Mouse (Mus musculus): ENCODE results near the gene Chpf2.
A peak's percentile ranks its signal among the peaks of the same experiment; 100 is the strongest.

Chpf2 gene

DNA sequence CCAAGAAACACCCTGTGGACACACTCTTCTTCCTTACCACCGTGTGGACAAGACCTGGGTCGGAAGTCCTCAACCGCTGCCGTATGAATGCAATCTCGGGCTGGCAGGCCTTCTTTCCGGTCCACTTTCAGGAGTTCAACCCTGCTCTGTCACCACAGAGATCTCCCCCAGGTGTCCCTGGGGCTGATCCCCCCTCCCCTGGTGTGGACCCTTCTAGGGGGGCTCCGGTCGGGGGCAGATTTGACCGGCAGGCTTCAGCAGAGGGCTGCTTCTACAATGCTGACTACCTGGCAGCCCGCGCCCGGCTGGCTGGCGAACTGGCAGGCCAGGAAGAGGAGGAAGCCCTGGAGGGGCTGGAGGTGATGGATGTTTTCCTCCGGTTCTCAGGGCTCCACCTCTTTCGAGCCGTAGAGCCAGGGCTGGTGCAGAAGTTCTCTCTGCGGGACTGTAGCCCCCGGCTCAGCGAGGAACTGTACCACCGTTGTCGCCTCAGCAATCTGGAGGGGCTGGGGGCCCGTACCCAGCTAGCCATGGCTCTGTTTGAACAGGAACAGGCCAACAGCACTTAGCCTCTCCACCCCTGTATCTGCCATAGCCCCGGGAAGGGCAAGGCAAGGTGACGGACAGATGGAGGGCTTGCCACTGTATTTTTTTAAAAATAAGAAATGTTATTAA is 5.4 kb downstream of the Chpf2 start:
- no peak for DNase-seq (ENCODE audit: low spot score)

DNA sequence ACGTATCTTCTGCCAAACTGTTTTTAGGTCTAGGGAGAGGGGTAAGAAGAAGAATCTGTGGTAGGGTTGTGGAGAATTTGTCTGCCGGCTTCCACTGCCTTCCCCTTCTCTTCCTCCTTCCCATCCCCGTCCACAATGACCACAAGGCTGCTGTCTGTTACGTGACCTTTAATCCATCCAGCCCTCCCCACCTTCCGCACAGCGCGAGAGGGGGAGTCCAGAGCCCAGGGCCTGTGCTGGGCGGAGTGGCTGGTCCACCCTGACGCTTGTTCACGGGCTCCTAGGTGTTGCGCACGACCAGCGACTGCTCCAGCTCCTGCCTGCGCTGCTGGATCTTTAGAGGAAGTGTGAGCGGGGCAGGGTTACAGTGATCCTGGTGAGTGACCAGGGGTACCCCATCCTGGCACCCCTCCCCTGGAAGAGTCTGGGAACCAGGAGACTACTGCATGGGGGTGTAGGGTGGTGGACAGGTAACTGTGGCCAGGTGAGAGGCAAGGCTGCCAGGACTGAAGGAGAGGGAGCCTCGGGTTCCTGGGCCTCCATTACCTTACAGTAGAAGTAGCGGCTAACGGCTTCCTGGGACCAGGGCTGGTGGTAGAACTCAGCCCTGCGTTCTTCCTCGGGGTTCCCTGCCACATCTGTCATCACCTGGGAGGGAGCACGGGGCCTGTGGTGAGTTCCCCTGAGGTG is 6.1 kb downstream of the Chpf2 start:
- DNase-seq (ENCODE audit: low spot score): no peak

DNA sequence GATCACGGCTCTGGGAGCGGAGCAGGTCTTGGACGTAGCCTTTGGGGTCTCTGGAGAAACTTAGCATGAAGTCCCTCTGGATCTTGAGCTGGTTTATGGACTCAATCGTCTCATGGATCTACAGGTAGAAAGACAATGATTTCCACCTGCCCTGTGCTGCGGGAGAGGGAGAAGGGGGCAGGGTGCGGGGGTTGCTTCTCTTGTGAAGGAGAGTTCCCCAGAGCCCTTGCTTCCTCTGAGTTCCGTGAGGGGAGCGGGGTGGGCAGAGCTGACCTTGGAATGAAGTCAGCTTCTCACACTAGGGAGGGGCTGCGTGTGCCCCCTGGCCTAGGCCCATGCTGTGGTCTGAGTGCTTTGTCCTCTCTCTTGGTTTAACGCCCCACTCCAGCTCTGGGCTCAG is 6.7 kb downstream of the Chpf2 start:
- DNase-seq (ENCODE audit: low spot score): no peak

DNA sequence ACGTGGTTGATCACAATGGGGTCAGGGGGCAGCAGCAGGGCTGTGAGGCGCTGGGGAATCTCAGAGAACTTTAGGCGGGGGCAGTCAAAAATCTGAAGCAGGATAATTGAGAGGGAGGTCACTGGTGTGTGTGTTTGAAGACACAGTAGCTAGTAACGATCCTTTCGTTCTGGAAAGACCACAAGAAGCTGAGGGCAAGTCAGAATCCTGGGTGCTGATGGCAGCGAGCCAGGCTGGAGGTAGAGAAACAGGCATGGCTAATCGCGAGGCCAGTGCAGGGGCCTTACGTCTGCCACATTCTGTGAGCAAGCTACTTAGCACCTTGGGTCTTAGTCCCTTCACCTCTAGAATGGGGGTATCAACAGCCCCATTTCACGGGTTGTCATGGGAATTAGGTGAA is 7.4 kb downstream of the Chpf2 start:
- DNase-seq (ENCODE audit: low spot score): no peak

DNA sequence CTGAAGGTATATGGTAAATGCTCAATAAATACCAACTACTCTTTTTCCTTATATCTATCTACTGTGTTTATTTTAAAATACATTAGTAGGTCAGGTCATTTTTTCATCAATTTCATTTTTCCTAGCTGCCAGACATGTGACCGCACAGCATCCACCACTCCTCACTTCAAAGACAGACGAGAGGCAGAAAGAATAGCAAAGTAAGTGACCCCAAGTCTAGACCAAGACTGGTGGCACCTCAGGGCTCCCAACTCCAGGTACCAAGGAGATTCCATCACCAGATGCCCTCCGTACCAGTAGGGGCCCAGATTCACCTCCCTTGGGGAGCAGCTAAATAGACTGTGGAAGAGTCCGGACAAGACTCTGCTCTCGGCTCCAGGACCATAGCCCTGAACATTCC is 7.8 kb downstream of the Chpf2 start:
- no peak for DNase-seq (ENCODE audit: low spot score)

DNA sequence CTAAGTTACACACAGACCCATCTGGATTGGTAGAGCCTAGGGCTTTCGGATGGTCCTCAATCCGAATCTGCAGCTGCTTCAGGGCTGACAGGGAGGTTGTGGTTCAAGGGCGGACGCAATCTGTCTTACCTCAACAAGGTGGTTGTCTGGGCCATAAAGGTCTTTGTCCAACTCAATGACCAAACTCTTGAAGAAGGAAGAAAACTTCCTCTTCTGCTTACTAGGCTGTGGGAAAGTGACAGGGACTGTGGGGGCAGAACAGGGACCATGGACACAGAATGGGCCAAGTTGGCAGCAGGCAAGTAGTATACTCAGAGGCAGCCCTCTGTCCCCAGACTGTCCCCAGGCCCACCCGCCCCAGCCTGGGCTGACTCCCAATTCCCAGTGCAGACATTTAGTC is 8.7 kb downstream of the Chpf2 start:
- DNase-seq (ENCODE audit: low spot score): no peak

DNA sequence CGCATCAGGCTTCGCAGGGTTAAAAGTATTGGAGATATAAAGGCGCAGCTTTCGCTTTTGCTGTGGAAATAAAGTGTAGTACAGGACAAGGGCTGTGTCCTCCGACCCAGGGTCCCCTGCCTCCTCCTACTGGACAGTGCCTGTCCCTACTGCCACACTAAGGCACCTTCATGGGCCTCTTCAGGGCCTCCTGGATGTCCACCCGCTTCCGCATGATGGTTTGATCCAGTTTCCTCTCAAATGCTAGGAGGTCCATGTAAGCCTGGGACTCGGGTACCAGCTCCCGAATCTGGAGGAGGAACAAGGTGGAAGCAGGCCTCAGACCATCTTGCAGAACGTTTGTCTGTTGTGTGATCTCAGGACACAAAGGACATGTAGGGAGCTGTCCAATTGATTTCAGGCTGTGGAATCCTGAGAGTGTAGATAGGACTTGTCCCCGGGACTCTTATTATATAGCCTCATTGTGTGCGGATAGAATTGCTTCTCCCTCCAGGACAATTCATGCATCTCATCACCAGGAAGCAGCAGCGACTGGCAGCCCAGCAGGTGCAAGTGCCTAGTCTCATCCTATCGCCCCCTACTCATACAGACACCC is 9.3 kb downstream of the Chpf2 start:
- no peak for DNase-seq (ENCODE audit: low spot score)

GRCm38 (mm10) chr5:24596519-24597171 is 10.1 kb downstream of the Chpf2 start:
- DNase-seq (ENCODE audit: low spot score): no peak

- DNase-seq (ENCODE audit: low spot score): peak; percentile 74
Measured at GRCm38 (mm10) chr5:24597221-24597728, 10.7 kb downstream of the Chpf2 start.

DNA sequence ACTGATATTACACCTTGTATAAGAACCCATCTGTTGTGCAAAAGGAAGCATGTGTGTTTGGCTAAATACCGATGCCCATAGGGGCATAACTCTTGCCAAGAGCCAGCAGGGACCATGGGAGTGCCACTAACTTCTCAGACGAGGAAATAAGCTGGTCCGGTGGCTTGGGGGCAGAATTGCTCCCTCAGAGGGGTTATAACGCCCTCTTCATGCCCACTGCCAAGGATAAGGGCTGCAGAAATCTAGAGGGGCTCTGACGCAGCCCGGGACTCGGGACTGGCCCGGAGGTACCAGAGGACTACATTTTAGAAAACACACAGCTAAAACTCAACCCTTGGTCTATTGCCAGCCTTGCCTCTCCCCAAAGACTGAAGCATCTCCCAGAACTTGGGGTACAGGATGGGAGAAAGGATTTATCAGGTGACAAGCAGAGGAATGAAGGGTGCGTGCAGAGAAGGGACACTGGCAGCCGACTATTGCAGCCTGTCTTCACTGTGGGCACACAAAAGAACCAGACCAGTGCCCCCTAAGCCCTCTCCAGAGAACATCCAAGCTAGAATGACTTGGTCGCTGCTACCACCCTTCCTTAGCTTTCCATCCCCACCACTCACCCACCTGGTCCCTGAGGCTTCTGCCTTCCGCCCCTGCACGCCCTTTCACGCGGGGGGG is 11.5 kb downstream of the Chpf2 start:
- no peak for DNase-seq (ENCODE audit: low spot score)

DNA sequence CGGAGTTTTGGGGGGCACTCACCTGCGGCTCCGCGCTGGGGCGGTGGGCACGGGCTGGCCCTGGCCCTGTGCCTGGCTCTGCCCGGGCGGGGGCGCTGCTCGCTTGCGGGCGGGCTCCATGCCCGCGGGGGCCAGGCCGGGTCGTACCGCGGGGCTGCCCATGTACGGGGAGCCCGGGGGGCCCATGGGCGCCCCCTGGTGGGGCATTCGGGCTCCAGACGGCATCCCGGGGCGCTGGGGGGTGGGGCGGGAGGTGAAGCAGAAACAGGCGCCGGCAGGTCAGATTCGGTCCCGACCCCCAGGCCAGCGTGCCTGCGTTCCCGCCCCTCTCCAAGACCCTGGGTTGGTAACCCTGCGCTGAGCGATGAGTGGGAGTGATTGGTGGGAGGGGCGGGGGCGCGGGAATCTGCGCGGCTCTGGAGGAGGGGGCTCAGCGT is 12.0 kb downstream of the Chpf2 start:
- DNase-seq (ENCODE audit: low spot score): peak; percentile 65

DNA sequence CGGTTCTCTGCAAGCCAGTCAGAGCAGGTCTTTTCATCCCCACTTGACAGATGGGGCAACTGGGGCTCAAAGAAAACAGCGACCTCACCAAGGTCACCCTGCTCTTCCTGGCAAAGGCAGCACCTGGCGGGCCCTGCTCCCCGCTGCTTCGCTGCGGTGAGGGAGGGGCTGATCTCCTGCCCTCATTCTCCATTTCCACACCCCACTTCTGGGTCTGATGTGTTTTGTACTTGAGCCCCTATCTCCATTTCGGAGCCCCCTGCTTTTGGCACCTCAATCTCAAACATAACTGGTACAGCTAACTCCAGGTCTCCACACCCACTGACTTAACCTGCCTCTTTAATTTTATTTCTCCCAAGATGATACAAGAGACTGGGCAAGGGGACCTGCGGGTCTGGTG is 12.6 kb downstream of the Chpf2 start:
- no peak for DNase-seq (ENCODE audit: low spot score)

- DNase-seq (ENCODE audit: low spot score): no peak
Measured at GRCm38 (mm10) chr5:24600236-24600635, 13.7 kb downstream of the Chpf2 start.

DNA sequence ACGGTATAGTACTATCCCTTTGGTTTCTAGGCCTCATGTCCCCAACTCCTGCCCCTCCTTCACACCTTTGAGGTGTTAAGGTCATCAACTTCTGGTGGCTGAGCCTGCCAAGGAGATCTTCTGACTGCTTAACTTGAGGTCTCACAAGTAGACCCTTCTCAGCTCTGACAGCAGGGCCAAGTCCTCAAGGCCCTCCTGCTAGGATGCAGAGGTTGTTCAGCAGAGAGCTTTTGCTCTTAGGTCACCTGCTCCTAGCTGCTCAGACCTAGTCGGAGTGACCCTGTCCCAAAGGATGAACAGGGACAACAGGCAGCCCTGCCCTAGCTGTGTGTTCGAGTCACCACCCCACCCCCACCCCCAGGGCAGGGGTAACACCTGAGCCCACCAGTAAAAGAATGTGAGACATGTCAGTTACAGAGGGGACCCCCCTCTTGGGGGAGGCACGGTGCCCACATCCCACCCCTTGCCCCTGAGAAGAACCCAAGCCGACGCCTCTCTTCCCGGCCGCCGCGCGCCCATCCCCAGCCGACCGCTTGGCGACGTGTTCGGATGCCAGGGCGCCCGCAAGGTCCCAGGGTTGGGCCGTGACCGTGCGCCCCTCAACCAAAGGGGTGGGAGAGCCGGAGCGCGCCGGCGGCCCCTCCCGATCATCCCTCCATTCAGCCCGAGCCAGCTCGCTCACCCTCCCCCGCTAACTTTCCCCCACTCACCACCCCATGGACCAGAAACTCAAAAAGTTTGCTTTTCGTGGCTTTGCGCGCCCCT is 14.7 kb downstream of the Chpf2 start:
- DNase-seq (ENCODE audit: low spot score): no peak

GRCm38 (mm10) chr5:24601911-24602750 is 15.6 kb downstream of the Chpf2 start:
- DNase-seq (ENCODE audit: low spot score): peak; percentile 59

DNA sequence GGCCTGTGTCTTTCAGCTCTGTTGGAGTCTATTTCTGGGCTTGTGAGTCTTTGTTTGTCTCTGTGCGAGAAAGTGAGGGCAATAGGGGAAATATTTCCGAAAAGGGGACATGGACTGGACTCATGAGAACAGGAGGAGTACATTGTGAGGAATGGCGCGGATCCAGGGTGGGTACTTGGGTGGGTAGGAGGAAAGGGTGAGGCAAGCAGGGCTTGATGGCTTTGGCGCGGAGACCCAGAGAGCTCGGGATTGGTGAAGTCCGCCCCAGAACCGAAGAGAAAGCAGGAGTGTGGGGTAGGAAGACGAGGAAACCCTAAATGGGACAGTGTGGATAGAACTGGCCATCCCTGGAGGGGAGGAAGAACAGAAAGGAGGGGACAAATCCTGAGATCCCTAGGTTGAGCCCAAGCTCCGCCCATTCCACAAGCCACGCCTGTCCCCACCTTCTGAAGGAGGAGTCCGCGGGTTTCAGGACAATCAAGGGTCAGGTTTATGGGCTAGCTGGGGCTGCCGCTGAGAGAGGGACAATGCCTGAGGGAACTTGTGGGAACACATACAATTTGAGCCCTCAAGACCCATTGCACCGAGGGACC is 16.3 kb downstream of the Chpf2 start:
- peak; percentile 78 for DNase-seq (ENCODE audit: low spot score)

- no peak for DNase-seq (ENCODE audit: low spot score)
Measured at GRCm38 (mm10) chr5:24603431-24604010, 17.0 kb downstream of the Chpf2 start.

GRCm38 (mm10) chr5:24604080-24604655 is 17.6 kb downstream of the Chpf2 start:
- no peak for DNase-seq (ENCODE audit: low spot score)

DNA sequence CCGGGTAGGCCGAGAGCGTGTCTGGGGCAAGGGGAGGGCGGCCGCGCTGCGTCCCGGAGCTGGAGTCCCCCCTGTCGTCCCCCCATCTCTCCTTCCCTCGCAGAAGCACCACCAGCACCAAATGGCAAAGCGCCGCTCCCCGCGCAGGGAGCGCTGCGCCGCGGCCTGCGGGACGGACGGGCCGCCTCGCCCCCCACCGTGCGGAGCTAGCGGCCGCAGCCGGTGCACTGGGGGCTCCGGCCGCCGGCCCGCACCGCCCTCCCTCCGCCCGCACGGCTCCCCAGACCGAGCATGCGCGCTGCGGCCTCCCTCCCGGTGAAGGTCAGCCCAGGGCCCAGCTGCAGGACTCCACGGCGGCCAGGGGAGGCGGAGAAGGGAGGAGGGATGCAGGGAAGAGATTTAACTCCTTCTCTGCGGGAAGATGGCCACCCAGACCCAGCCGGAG is 18.1 kb downstream of the Chpf2 start:
- DNase-seq (ENCODE audit: low spot score): peak; percentile 84

Measured in ovary, postnatal 14 days (tissue).